Mouse (Mus musculus) heart, postnatal 0 days (tissue): Measurements from ENCODE around the gene Sat2.

ENCODE experiments used
- CTCF ChIP-seq: IDR thresholded peaks from 2 replicates; pipeline ENCODE4 v1.5.1; 2016; ENCODE audit warnings: antibody characterized with exemption, control low read depth, low read depth
- EP300 ChIP-seq: IDR thresholded peaks from 2 replicates; pipeline ENCODE4 v1.6.1; 2016; ENCODE audit warnings: antibody characterized with exemption, low read depth

GRCm38 (mm10) chr11:69622406-69622805 lies 582 bp downstream of the Sat2 start:
- no peak for TF ChIP-seq CTCF
- no peak for TF ChIP-seq EP300
